Mouse (Mus musculus) right cerebral cortex, postnatal 36 days (tissue): ENCODE results near the gene Tshz2.
"Not testable (repeated sequence)": the region's sequence is repeated elsewhere in the genome, so short reads cannot be mapped to it uniquely, and the experiment has no call there.

ENCODE experiments used
- DNase-seq, 2 experiments: peaks; one replicate each; pipeline ENCODE4 v3.0.0; 2022; ENCODE audit warnings: low spot score in 2 of 2, mixed read lengths in 1 of 2

Gene Tshz2

GRCm38 (mm10) chr2:169632338-169633151, at the start of gene Tshz2:
TSS of gene Tshz2 (plus strand) at chr2:169633013.
- peak in 1 of 2 experiments; percentile 1 for DNase-seq

DNA sequence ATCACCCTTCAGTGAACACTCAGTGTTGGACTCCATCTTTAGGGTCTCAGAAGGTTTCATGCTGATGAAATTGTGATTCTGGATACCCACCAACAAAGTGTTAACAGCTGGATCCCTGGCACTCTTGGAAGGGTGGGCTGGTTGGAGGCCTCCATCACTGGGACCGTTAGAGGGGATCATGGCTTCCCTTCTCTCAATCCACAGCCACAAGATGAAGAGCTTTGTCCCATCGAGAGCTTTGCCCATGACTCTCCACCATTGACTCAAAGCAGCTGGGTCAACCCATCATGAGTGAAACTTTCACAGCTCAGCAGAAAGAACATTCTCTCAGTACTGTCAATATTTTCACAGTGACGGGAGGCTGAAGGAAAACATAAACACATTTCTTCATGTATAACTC, 49.3 kb upstream of the Tshz2 start:
- no peak for DNase-seq

DNA sequence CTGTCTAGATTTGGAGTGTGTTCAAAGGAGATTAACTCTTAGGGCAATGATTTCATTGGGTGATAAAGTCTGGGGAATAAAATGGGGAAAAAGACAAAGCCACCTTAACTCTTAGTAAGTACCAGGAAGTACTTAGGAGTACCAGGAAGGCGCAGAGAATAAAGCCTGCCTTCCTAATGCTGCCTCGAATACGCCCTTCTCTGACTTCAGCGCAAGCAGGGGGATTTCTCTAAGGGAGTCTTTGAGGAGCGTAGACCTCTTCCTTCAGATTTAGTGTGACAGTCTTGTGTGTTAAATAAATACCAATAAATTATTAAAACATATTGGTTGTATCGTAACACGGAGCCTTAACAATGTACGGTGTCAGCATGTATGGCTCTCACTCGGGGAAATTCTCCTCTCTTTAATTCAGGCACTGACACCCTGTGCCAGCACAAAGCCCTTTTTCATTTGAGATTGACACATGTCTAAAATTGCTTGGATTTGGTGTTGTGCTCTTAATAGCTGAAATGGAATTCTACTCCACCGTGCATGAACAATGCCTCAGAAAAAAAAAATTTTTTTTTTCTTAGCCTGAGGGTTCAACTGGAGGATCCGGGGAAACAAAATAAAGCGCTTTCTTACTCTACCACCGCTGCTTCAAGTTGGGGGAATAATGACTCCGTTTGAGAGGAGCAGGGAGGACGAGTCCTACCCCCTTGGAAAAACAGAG, 47.9 kb upstream of the Tshz2 start:
- DNase-seq: no peak

DNA sequence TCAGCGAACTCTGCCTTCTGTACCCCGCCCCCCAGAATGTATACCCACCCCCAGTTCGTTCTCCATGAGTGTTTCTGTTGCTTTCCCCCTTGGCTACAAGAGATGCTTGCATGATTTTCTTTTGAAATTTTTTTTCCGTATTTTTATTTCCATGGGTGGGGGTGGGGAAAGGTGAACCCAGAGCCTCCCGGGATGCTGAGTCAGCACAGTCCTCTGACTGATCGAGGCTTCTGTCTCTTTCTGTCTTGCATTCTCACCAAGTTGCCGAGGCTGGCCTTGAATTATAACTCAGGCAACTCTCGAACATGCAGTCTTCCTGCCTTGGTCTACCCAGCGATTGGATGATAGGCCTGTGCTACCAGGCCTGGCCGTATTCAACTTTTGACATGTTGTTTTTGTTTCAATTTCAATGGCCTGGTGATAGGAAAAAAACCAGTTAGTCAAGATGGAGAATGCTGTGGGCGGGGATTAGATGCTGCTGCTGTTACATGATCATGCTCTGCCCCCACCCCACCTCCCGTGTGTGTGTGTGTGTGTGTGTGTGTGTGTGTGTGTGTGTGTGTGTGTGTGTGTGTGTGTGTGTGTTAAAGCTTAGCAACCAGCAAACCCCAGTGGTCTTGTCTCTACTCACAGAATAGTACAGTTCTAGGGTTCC, 47.1 kb upstream of the Tshz2 start:
- DNase-seq: no peak

DNA sequence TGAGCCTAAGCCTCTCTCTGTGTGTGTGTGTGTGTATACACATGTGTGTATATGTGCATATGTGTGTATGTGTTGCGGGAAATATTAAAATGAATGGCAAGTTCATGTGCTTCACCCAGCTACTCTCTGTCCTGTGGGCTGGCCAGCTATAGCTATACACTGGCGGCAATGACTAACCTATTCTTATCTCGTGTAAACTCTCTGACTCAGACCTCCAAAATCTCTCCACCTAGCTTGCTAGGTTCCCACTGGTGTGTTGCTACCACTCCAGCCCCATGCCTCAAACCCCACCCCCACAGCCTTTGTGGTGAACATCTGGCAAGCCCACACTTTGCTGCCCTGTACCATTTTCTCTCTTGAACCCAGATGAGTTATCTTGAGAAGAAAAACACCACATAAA, 46.1 kb upstream of the Tshz2 start:
- DNase-seq: no peak

- DNase-seq: not testable (repeated sequence)
Observed at GRCm38 (mm10) chr2:169587645-169588044, 45.2 kb upstream of the Tshz2 start, which contains the start of gene Gm11011. TSS of gene Gm11011 (minus strand) at chr2:169587745.

DNA sequence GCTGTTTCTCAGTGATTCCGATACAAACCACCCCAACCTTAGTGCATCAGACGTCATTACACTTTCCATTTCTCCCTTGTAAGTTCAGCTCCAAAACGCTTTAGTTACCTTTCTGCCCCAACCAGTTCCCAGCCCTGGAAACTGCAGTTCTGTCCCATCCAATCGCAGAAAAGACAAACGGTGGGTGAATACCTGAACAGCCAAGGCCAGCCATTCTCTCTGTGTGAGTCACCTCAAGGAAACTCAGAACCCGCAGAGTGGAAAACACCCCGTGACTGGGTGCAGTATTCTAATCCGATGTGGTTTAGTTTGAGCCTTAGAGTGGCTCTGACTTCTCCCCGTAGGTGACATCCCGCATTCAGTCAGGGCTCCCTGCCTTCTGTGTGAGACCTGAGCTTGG, 43.1 kb upstream of the Tshz2 start:
- no peak for DNase-seq

GRCm38 (mm10) chr2:169590412-169590811, 42.4 kb upstream of the Tshz2 start:
- no peak for DNase-seq

- DNase-seq: no peak
Observed at GRCm38 (mm10) chr2:169593742-169594141, 39.1 kb upstream of the Tshz2 start.

- no peak for DNase-seq
Observed at GRCm38 (mm10) chr2:169597357-169597756, 35.5 kb upstream of the Tshz2 start.

DNA sequence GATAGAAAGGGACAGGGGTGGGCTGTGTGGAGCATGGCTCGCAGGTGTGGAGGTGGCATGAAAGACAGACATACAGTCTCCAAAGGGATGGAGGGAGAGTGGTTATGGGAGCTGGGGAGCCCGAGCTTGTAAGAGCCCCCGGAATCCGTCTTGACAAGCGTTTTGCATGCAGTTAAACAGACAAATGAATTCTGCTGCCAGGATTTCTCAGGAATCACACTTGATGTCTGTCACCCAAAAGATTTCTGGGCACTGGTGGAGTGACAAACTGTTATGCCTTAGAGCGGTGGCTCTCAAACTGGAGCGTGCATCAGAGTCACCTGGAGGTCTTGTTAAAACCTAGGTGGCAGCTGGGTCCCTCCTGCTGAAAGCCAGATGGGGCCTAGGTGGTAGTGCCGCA, 34.8 kb upstream of the Tshz2 start:
- no peak for DNase-seq

DNA sequence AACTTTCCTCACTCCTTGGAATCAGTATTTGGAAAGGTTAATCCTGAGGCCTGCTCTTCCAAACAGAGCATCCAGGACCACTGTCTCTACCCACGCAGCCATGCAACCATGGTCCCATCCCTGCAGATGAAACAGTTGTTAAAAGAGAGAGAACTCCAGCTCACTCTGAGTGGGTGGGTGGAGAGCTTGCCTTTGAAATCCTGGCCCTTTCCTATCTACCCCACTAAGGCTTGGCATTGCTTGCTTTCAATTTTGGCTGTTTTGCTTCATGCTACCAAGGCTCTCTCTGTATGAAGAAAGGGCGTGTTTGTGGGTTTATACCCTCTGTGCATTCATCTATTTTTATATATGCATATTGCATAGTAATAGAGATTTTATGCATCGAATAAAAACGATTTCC, 33.2 kb upstream of the Tshz2 start:
- DNase-seq: peak in 1 of 2 experiments; percentile 10

DNA sequence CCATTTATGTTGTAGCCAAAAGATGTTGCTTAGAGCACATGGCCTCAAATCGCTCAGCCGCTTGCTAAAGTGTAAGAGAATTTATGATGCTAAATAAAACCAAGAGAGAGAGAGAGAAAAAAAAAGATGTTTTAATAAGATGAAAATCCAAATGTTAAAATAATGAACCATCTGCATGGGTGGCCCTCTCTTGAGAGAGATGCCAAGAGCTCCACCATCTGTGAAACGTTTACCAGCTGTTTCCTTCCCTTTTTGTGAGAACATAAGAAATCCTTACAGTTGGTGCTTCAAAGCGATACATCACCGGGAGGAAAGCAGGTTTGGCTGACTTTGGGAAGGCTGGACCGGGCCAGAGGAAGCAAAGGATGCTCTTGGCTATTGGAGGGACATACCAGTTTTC, 32.6 kb upstream of the Tshz2 start:
- DNase-seq: peak; percentile 37 to 63

GRCm38 (mm10) chr2:169606901-169607678, 25.7 kb upstream of the Tshz2 start:
- peak in 1 of 2 experiments; percentile 30 for DNase-seq

DNA sequence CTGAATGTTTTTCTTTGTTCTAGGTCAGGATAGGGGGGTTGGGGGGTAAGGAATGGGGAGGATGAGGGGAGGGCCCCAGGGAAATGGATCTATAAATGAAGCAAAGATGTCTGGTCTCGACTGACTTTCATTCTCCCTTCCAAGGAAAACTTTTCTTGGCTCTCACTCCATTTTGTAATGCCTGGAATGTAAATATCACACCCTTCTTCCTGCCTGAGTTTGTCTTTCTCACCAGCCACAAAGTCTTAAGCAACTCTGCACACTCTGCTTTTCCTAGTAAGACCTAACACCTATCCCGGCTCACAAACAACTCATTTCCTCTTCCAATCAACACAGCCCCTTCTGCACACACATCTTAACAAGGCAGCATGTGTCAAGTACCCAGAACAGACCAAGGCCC, 25.0 kb upstream of the Tshz2 start:
- no peak for DNase-seq

DNA sequence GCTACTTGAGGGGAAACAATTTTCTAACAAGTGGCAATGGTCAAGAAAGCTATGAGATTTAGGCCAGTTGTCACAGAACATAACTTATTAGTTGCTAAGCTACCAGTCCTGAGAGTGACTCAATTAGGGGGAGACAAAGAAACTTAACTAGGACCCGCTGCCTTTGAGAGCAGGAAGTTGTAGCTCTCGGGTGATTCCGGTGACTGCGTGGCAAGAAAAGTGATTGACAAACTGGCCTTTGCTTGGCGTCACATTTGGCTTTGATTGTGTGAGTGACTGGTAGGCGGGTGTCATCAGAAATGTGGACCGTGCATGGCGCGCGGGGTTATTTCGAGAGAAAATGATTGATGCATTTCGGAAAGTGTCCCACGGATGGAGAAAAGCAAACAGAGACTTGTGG, 22.9 kb upstream of the Tshz2 start:
- DNase-seq: no peak

DNA sequence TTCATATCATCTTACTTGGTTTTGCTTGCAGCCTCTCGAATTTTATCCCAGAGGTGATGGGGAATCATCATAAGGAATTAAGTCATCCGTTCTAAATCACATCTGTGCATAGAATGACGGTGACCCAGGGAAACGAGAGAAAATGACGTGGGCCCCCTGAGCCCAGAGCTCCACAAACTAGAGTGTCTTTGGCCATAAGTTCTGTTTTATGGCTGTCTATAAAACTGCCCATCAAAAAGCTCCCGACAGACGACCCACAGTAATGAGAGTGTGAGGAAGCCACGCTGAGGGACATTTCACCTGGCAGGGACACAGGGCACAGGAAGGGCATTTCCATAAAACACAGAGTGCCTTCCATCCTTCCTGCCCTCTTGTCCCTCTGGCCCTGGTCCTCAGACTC, 21.9 kb upstream of the Tshz2 start:
- no peak for DNase-seq

- DNase-seq: no peak
Observed at GRCm38 (mm10) chr2:169611557-169611956, 21.3 kb upstream of the Tshz2 start.

GRCm38 (mm10) chr2:169614683-169615082, 18.1 kb upstream of the Tshz2 start:
- no peak for DNase-seq

DNA sequence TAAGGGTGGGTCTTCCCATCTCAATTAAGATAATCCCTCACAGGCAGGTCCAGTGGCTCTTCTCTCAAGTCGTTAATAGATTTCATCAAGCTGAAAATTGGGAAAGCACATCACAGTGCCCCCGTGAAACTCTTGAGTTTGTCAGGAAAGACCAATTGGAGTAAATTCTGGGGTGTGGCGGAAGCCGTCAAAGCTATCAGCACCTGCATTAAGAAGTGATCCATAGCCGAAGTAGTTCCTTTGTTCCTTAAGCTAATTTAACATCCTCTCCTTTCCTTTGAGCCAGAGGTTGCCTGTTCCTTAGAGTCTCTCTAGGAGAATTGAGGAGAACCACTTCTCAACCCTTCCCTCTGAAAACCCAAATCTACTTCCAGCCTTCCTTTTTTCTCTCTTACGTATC, 16.8 kb upstream of the Tshz2 start:
- no peak for DNase-seq

DNA sequence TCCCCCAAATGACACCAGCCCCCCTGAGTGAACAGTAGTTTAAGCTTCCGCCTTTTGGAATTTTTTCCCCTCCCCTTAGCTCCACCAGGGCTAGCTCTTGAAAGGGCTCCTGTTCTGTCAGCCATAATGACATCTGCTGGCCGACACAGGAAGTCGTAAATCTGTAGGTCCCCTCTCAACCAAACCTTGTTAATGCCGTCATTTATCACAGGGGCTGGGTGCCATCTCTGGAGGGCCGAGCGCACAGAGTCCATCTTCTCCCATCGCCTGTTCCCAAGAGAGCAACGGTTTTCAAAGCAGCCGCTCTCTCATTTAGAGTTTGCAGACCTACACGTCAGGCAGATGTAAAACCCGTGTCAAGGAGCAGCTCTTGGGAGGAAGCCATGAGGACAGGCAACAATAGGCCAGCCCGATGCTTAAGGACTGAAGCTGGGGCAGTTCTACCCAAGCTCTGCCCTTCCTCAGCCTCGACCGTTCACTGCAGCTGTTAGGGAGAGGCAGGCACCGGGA, 11.6 kb upstream of the Tshz2 start:
- no peak for DNase-seq

DNA sequence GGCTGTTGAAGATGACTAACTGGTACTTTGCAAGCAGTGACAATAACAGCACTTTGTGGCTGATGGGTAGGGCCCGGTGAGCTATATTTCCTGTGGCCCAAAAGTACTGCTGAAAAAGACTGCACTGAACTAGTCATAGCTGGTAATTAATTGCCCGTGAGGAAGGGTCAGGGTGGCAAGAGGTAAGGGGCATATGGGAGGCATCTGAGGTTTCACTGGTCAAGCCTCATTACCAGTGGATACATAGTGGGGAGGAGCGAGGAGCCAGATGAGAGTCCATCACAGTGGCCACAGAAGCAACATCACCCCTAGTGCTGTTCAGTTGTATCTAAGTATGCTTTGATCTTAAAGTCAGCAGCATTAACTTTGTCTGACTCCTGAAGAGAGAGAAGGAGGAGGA, 2.7 kb upstream of the Tshz2 start:
- no peak for DNase-seq
